Mouse (Mus musculus) heart, adult 18-20 months (tissue): Measurements from ENCODE around the gene Calml4. TPM values are rescaled to one million over a fixed set of nuclear protein-coding genes. Genes with fewer than 3 reads are reported as not detected.
"Not testable (repeated sequence)": the region's sequence is repeated elsewhere in the genome, so short reads cannot be mapped to it uniquely, and the experiment has no call there.

Source experiments
- DNase-seq, 2 experiments: peaks; one replicate each; pipeline ENCODE4 v3.0.0; 2021 to 2022; ENCODE audit warnings: mixed read lengths in 1 of 2
- long read RNA-seq, 2 experiments: library from polyadenylated mRNA; stranded (forward); transcript quantifications; one replicate each; pipeline ENCODE4 v2.0.0; 2021
- total RNA-seq, 2 experiments: library from RNA; stranded (reverse); gene quantifications; 2 replicates each; pipeline ENCODE4 v1.2.3; 2021

Gene Calml4
- under 1 TPM; 0.17 to 0.90 TPM for total RNA-seq
- long read RNA-seq, experiment 1, partial matches to known transcripts, result 1 of 1 reads
- long read RNA-seq, experiment 1, other reads (novel, unspliced or antisense), result 0 of 1 reads
- long read RNA-seq, experiment 2, partial matches to known transcripts, result 1 of 1 reads
- long read RNA-seq, experiment 2, other reads (novel, unspliced or antisense), result 0 of 1 reads

- DNase-seq, result peak; percentile 82 to 86
These were observed at the start of gene Calml4 for GRCm38 (mm10) chr9:62857719-62858261. Gene Calml4, plus strand, starts transcription at chr9:62858080.

- DNase-seq, result no peak
These were observed 47.8 kb upstream of the Calml4 start for GRCm38 (mm10) chr9:62810095-62810494.

- DNase-seq, result peak in 1 of 2 experiments; percentile 35
These were observed 47.1 kb upstream of the Calml4 start for GRCm38 (mm10) chr9:62810543-62811515.

GRCm38 (mm10) chr9:62811516-62812121 is 46.3 kb upstream of the Calml4 start, which contains the start of gene Fem1b:
Gene Fem1b, minus strand, starts transcription at chr9:62811934.
- DNase-seq, result peak; percentile 94

DNA sequence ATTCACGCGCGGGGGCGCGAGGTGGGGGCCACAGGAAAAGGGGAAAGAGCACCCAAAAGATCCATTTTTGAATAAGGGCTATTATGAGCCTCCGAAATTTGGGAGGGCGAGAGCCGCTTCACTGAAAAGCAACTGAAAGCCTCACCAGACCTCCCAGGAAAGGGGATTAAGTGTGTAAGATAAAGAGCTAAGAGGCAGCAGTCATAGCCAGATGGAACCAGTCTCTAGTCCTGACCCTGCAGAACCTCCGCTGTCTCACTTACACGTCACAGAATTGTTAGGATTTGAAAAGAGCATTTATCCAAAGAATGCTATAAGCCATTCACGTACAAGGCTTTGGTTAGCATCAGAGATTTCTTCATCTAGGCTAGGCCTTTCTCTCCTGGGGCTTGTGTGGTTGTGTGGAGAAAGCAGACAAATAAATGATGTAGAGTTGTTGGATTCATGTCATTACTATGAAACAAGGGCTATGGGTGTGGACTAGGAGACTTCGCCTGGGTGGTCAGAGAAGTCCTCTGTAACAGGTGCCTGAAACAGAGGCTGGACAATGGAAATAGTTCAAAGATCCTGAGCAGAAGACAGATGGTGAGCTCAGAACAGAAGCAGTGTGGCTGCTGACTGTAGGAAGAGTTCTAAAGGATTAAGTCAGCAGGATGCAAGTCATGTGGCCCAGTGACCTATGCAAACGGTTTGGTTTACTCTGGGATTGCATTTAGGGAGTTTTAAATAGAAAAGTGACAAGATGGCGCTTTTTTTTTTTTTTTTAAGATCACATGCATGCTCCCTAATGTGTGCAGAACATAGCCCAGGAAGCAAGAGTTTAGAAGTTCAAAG is 45.4 kb upstream of the Calml4 start:
- DNase-seq, result no peak

DNA sequence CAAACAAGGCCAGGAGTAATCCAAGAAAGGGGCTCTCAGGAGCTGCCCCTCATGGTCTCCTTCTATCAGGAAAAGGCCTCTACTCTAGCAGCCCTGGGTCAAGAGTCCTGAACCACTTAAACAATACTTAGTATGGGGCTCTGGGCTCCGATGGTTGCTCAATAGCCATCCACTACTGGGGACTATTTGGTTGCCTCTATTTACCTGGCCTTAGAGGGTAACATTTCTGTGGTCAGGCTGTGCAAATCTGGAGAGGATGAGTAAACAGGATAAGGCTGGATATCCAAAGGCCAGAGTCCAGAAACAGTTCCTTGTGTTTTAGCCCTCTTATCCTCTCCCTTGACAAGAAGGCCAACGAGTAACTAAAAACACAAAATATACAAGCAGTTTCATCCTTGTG is 43.1 kb upstream of the Calml4 start:
- no peak for DNase-seq

DNA sequence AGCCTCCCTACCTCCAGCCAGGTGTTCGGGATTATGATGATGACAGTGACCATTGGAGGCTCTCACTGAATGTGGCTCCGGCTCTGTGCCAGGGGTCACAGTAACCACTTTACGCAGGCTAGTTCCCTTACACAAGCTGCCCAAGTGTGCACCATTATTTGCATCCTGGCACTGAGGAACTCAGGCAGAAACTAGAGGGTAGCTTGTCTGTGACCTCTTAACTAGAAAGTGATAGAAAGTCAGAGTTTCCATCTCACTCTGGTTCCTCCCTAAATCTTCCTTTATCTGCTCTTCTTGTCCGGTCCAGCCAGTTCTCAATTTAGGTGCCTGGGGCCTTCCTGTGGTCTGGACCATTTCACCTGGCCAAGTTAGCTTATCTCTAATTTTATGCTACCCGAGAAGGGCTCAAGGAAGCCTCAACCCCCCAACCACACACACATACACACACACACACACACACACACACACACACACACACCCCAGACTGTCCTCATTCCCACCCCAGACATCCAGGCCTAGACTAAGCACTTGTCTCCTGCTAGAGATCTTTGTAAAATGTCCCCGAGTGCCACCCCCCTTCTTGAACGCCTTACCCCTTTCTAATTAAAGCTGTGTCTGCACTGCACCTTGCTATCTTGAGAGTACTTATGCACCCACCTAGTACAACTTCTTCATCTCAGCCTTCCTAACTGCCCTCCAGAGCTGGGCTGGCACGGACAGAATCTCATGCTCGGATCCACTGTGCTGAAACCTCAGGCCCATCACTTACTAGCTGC is 41.4 kb upstream of the Calml4 start:
- DNase-seq, result no peak

GRCm38 (mm10) chr9:62817099-62817571 is 40.7 kb upstream of the Calml4 start:
- peak; percentile 77 to 78 for DNase-seq

GRCm38 (mm10) chr9:62817828-62818614 is 39.9 kb upstream of the Calml4 start:
- peak in 1 of 2 experiments; percentile 18 for DNase-seq

DNA sequence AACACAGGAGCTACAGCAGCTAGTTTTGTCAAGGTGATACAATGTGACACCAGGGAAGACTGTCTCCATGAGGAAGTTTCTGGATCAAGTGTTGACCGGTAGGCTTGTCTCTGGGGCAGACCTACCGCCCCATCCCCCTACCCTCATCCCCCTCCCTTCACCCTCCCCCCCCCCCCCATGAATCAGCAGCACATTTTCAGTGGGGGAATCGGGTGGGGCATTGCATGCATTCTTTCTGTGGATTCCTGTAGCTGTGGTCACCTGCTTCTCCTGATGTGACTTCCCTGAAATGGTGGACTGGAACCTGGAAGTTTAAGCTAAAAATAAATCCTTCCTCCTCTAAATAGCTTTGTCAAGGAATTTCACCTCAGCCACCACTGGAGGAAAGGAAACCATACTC is 38.4 kb upstream of the Calml4 start:
- DNase-seq, result no peak

DNA sequence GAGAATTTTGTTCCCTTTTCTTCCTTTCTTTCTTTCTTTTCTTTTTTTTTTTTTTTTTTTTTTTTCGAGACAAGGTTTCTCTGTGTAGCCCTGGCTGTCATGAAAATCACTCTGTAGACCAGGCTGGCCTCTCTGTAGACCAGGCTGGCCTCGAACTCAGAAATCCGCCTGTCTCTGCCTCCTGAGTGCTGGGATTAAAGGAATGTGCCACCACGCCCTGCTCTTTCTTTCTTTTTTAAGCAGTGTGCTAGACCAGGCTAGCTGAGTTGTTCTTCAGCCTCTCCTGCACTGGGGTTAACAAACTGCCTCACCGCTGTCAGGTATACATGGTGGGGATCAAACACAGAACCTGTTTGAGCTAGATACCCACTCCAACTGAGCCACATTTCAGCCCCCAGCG is 38.0 kb upstream of the Calml4 start:
- DNase-seq, result not testable (repeated sequence)

DNA sequence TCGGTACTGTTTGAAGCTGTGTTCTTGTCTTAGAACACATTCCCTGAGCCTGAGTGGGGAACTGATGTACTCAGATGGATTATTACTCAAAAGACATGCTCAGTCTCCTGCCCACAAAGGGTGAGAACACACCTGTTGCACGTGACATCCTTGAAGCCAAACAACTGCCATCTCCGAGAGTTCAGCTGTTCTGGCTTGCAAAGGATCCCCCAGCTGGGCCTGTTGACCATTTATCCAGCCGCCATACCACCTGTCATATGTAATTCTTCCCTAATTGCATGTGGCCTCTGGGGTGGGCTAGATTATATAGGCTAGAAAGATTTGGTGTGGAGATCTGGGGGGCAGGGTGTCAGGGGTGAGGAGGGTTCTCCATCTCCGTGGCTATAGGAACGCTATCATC is 37.1 kb upstream of the Calml4 start:
- no peak for DNase-seq

DNA sequence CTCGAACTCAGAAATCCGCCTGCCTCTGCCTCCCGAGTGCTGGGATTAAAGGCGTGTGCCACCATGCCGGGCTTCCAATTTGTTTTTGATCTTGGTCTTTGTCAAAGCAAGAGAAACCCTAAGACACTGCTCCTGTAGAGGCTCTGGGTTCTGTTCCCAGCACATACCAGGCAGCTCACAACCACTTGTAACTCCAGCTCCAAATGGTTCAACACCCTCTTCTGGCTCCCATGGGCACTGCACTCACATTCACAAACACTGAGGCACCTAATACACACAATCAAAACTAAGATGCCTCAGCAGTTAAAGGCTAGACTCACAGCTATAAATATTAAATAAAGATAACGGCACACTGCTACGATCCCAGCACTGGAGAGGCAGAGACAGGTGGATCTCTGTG is 36.1 kb upstream of the Calml4 start:
- DNase-seq, result no peak

DNA sequence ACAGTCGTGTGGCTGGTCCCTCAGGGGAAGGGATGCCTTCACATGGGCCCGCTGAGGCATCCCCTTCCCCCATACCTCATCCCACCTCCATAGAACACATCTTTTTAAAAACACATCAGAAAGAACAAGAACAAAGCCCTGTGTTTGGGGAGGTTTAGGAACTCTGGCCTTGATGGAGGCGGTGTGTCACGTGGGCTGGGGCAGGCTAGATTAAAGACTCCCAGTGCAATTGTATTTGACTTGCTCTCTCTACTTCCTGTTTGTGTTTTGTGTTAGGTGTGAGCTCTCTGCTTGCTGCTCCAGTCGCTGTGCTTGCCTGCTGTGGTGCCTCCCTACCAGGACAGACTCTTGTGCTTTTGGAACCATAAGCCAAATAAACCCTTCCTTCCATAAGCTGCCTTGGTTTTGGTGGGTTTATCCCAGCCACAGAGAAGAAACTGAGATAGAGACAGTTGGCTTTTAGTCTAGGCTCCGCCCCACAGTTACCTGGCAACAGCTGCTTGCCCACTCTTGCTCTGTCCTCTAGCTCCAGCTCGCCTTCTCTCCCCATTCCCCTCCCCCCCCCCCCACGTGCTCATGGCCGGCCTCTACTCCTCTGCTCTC is 32.0 kb upstream of the Calml4 start:
- no peak for DNase-seq

GRCm38 (mm10) chr9:62826456-62826855 is 31.4 kb upstream of the Calml4 start:
- DNase-seq, result no peak

- DNase-seq, result peak; percentile 33 to 47
These were observed 29.8 kb upstream of the Calml4 start for GRCm38 (mm10) chr9:62827939-62828652.

DNA sequence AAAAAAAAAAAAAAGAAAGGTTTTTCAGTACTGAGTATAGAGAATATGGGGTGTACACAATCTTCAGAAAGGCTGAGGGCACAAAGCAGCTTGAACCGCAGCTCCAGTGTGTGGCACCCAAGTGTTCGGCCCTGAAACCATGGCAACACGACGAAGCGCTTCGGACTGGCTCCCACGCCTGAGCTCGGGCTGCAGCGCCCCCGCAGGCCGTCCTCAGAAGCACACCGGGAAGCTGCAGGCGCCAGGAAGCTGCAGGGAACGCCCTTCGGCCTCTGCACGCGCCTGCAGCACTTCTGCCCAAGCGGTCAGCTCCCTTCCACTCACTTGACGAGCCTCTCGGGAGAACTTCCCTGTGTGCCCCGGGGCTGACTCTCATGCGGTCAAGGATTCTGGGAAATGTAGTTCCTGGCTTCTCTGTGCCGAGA is 29.2 kb upstream of the Calml4 start:
- peak; percentile 96 to 98 for DNase-seq

GRCm38 (mm10) chr9:62829877-62830276 is 28.0 kb upstream of the Calml4 start:
- no peak for DNase-seq

- DNase-seq, result no peak
These were observed 23.0 kb upstream of the Calml4 start for GRCm38 (mm10) chr9:62834906-62835305.
